Mouse (Mus musculus) liver, embryonic 14.5 days (tissue): ENCODE measurements around the gene Ypel4. TPM values are rescaled to one million over a fixed set of nuclear protein-coding genes. Genes with fewer than 3 reads are reported as not detected.

Experiments used
- ATAC-seq: fragments of 200-750 bp; cut with Nextera tagmentation; 2 replicates; pipeline ENCODE4 v1.8.0; 2017; ENCODE audit warnings: moderate number of reproducible peaks, mild to moderate bottlenecking, moderate library complexity; ENCODE audit not compliant: insufficient read depth
- DNase-seq, 3 experiments: peaks; one replicate each; pipeline ENCODE4 v3.0.0-alpha.2; 2012 to 2013; ENCODE audit warnings: low read depth in 3 of 3, low spot score in 3 of 3
- H3K27ac ChIP-seq: fragments of 300-500 bp; sonication (generic); 2 replicates; pipeline ENCODE4 v1.5.1; 2014; ENCODE audit warnings: moderate library complexity, mild to moderate bottlenecking, control low read depth, inconsistent platforms
- H3K27me3 ChIP-seq: fragments of 300-500 bp; sonication (generic); 2 replicates; pipeline ENCODE4 v1.6.1; 2014; ENCODE audit warnings: mild to moderate bottlenecking, low read length, moderate library complexity; ENCODE audit not compliant: control insufficient read depth, insufficient read depth
- H3K36me3 ChIP-seq: fragments of 300-500 bp; sonication (generic); replicated peaks from 2 replicates; pipeline ENCODE4 v1.6.1; 2014; ENCODE audit warnings: low read depth; ENCODE audit not compliant: control insufficient read depth, insufficient read depth
- H3K4me1 ChIP-seq, 2 experiments: fragments of 200-500 bp in 1 of 2; fragments of 300-500 bp in 1 of 2; sonication (generic) in 1 of 2; replicated peaks; 2 replicates each; pipeline ENCODE4 v1.6.1; 2012 to 2014; ENCODE audit warnings: antibody characterized with exemption in 1 of 2, inconsistent platforms in 1 of 2, low read length in 1 of 2; ENCODE audit not compliant: control insufficient read depth in 2 of 2, insufficient read depth in 2 of 2
- H3K4me2 ChIP-seq: fragments of 300-500 bp; sonication (generic); 2 replicates; pipeline ENCODE4 v1.6.1; 2014; ENCODE audit warnings: low read depth, mild to moderate bottlenecking, control low read depth, moderate library complexity
- H3K4me3 ChIP-seq, 2 experiments: fragments of 200-500 bp in 1 of 2; fragments of 300-500 bp in 1 of 2; sonication (generic) in 1 of 2; 2 replicates each; pipeline ENCODE4 v1.5.1; 2012 to 2014; ENCODE audit warnings: low read depth in 2 of 2, low read length in 2 of 2, mild to moderate bottlenecking in 2 of 2, control low read depth in 1 of 2, inconsistent platforms in 1 of 2, moderate library complexity in 1 of 2; ENCODE audit not compliant: insufficient read depth in 1 of 2
- H3K9ac ChIP-seq: fragments of 300-500 bp; sonication (generic); replicated peaks from 2 replicates; pipeline ENCODE4 v1.6.1; 2014; ENCODE audit warnings: mild to moderate bottlenecking, control low read depth, moderate library complexity
- H3K9me3 ChIP-seq: fragments of 300-500 bp; sonication (generic); 2 replicates; pipeline ENCODE4 v1.6.1; 2016; ENCODE audit warnings: low read length, mixed read lengths; ENCODE audit not compliant: control insufficient read depth
- CTCF ChIP-seq: IDR thresholded peaks from 2 replicates; pipeline ENCODE4 v1.5.1; 2016; ENCODE audit warnings: antibody characterized with exemption, low read depth, control low read depth
- EP300 ChIP-seq: IDR thresholded peaks from 2 replicates; pipeline ENCODE4 v1.6.1; 2016; ENCODE audit warnings: antibody characterized with exemption, low read depth
- WGBS: fragments of 180-500 bp; shearing (Covaris S2); extraction: QIAGEN DNeasy Blood & Tissue Kit; methylation state at CpG from one replicate; pipeline ENCODE4 v1.1.7; 2014; ENCODE audit not compliant: insufficient replicate concordance; 5-methylcytosine and 5-hydroxymethylcytosine counted together
- polyA plus RNA-seq, 2 experiments: library from polyadenylated mRNA; depleted of rRNA in 1 of 2; stranded (reverse) in 1 of 2; unstranded in 1 of 2; fragments of >200 nt; fragmentation: Nextera tagmentation in 1 of 2; extraction: Ambion mirVana in 1 of 2; gene quantifications; 2 replicates each; pipeline versions ENCODE4 v1.2.1 to v1.2.3; 2012 to 2014

Ypel4 gene
- polyA plus RNA-seq, 2 experiments = 53.4 to 145 TPM

GRCm38 (mm10) chr2:84720718-84721117 lies 13.1 kb upstream of the Ypel4 start:
- H3K27ac ChIP-seq = no peak overlapping the region
- H3K4me2 ChIP-seq = no peak overlapping the region
- H3K27me3 ChIP-seq = no peaks in the 10 kb centered on the region
- H3K9me3 ChIP-seq = no peaks in the 10 kb centered on the region
- no peak for DNase-seq
- H3K4me3 ChIP-seq = no peak overlapping the region
- no peak for ATAC-seq
- H3K4me1 ChIP-seq = peaks cover 23 to 25% of the 10 kb centered on the region in 2 experiments
- peaks cover 40% of the 10 kb centered on the region for H3K36me3 ChIP-seq
- 84% methylated on average over 2 of the region's 2 CpGs for WGBS
- no peak overlapping the region for H3K9ac ChIP-seq
- no peak for TF ChIP-seq EP300
- TF ChIP-seq CTCF = no peak

- 28% methylated on average over 3 of the region's 3 CpGs for whole genome bisulfite sequencing
- H3K27me3 ChIP-seq = no peaks in the 10 kb centered on the region
- ATAC-seq (no peak), DNase-seq (no peak)
- TF ChIP-seq EP300 = no peak
- TF ChIP-seq CTCF = no peak
- no peaks in the 10 kb centered on the region for H3K9me3 ChIP-seq
- H3K36me3 ChIP-seq = peaks cover 42% of the 10 kb centered on the region
- peak overlapping the region; percentile 12; the same call in 1 of the 2 replicates for H3K27ac ChIP-seq
- H3K9ac ChIP-seq = no peak overlapping the region
- no peak overlapping the region for H3K4me3 ChIP-seq
- peak overlapping the region; percentile 12; the same call in 1 of the 2 replicates for H3K4me2 ChIP-seq
- H3K4me1 ChIP-seq = peaks cover 28 to 29% of the 10 kb centered on the region in 2 experiments
Observed at GRCm38 (mm10) chr2:84721182-84721581, 12.7 kb upstream of the Ypel4 start.

GRCm38 (mm10) chr2:84723856-84724255 lies 10.0 kb upstream of the Ypel4 start:
- Histone ChIP-seq H3K4me3 (no peak overlapping the region), H3K9ac (no peak overlapping the region), H3K4me1 (peaks cover 20 to 26% of the 10 kb centered on the region in 2 experiments), H3K4me2 (no peak overlapping the region; the same call in 1 of the 2 replicates), H3K27ac (no peak overlapping the region), H3K36me3 (peaks cover 42% of the 10 kb centered on the region), H3K9me3 (no peaks in the 10 kb centered on the region), H3K27me3 (no peaks in the 10 kb centered on the region)
- no peak for ATAC-seq
- no peak for TF ChIP-seq CTCF
- TF ChIP-seq EP300 = no peak
- WGBS = 88% methylated on average over 14 of the region's 14 CpGs
- DNase-seq = no peak

GRCm38 (mm10) chr2:84725770-84726169 lies 8.1 kb upstream of the Ypel4 start:
- Histone ChIP-seq H3K4me2 (peak overlapping the region; percentile 81), H3K4me1 (peaks cover 29 to 31% of the 10 kb centered on the region in 2 experiments), H3K36me3 (peaks cover 42% of the 10 kb centered on the region), H3K9ac (peak overlapping the region; percentile 82; the same call in 1 of the 2 replicates), H3K4me3 (peak overlapping the region; percentile 80 to 91), H3K27me3 (no peaks in the 10 kb centered on the region), H3K27ac (no peak overlapping the region), H3K9me3 (no peaks in the 10 kb centered on the region)
- 84% methylated on average over 10 of the region's 10 CpGs for WGBS
- no peak for ATAC-seq
- no peak for DNase-seq
- TF ChIP-seq EP300 = no peak
- no peak for TF ChIP-seq CTCF

GRCm38 (mm10) chr2:84726716-84727115 lies 7.1 kb upstream of the Ypel4 start:
- no peak for TF ChIP-seq EP300
- no peak for TF ChIP-seq CTCF
- H3K27ac ChIP-seq = peak overlapping the region; percentile 71
- ATAC-seq = peak; percentile 25; the same call in 1 of the 2 replicates

More at GRCm38 (mm10) chr2:84726716-84727115, 7.1 kb upstream of the Ypel4 start:
- no peaks in the 10 kb centered on the region for H3K27me3 ChIP-seq
- WGBS = under 1% methylated on average over 9 of the region's 9 CpGs
- H3K4me2 ChIP-seq = peak overlapping the region; percentile 81
- no peak for DNase-seq
- peak overlapping the region; percentile 82 for H3K9ac ChIP-seq
- no peaks in the 10 kb centered on the region for H3K9me3 ChIP-seq
- H3K4me3 ChIP-seq = peak overlapping the region; percentile 80 to 91
- peaks cover 40% of the 10 kb centered on the region for H3K36me3 ChIP-seq
- H3K4me1 ChIP-seq = peaks cover 29 to 33% of the 10 kb centered on the region in 2 experiments
